Mouse (Mus musculus) megakaryocyte-erythroid progenitor cell, adult 5-6 weeks (primary cell): ENCODE measurements around the gene Pbx1. TPM values are rescaled to one million over a fixed set of nuclear protein-coding genes. Genes with fewer than 3 reads are reported as not detected.

Experiments
- ATAC-seq: replicated peaks from 2 replicates; pipeline ENCODE4 v1.8.0; 2016; ENCODE audit warnings: mild to moderate bottlenecking, inconsistent platforms; ENCODE audit not compliant: severe bottlenecking, poor library complexity, low FRiP score, low TSS enrichment
- total RNA-seq, 2 experiments: library from RNA; stranded (forward) in 1 of 2; stranded (reverse) in 1 of 2; fragments of 200-1000, 215-1000 nt in 1 of 2; fragments of >200 nt in 1 of 2; fragmentation: Nextera tagmentation in 1 of 2; gene quantifications; 2 replicates each; pipeline ENCODE4 v1.2.3; 2014 to 2017

Gene Pbx1
- total RNA-seq, 2 experiments from 2014 or later, result 6.9 to 11.0 TPM

- ATAC-seq, result 0 out of 2 replicates have a peak, but pooled peaks have one; percentile 14
Measured at GRCm38 (mm10) chr1:168323436-168324108, 108.5 kb downstream of the Pbx1 start.

GRCm38 (mm10) chr1:168322892-168323291 is 109.2 kb downstream of the Pbx1 start:
- ATAC-seq, result peak; percentile 84

- no peak for ATAC-seq
Measured at GRCm38 (mm10) chr1:168319695-168320094, 112.4 kb downstream of the Pbx1 start.

DNA sequence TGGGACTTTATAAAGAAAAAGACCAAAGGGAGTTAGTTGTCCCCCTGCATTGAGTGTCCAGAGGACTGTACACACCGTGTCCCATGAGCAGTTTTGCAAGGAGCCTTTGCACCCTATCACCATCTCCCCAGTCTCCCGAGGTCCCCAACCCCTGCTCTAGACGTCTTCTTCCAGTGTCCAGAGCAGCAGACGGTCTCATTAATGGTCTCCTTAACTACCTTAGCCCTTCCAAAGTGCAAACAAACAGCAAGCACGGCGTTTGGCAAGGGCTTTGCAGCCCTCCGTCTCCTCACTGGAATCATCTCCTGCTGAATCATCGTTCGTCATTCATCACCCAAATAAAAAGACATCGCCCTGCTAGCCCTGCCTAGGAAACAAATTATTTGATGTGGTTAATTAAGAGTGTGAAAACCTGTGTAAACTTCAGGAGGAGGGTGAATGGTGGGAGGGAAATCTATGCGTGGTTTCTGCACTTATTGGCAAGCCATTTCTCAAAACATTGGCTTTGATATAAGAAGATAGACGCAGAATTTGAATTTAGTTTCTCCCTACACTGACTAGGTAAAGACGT is 113.1 kb downstream of the Pbx1 start:
- ATAC-seq, result no peak

GRCm38 (mm10) chr1:168313772-168314171 is 118.3 kb downstream of the Pbx1 start:
- no peak for ATAC-seq

DNA sequence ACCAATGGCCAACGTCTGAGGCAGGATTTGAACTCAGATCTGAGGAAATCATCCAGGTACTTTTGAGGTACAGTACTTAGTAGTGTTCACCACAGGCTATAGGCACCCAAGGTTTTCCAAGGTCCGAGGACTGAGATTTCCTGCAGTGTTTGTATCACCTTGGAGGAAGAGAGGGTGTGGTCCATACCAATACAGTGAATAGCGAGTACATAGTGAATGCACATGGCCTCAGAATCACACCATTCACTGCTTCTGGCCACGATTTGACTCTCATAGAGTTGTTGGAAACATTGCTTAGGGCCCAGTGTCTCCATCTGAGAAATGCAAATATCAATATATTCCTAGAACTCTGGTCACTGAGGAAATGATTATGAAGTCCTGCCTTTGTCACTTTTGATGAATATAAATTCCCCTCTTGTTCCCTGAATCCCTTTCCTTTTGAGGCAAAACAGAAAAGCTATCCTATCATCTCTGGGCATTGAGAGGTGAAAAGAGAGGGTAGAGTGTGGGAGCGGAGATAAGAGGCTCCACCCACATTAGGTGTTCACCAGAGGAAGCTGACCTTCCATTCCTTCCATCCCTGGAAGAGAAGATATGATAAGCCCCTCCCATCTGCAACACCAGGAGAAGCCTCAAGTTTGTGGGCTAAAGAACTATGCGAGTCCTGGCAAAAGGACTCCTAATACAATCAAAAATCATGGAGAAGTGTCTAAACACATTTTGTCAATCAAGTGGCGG is 119.2 kb downstream of the Pbx1 start:
- ATAC-seq, result peak; percentile 62

DNA sequence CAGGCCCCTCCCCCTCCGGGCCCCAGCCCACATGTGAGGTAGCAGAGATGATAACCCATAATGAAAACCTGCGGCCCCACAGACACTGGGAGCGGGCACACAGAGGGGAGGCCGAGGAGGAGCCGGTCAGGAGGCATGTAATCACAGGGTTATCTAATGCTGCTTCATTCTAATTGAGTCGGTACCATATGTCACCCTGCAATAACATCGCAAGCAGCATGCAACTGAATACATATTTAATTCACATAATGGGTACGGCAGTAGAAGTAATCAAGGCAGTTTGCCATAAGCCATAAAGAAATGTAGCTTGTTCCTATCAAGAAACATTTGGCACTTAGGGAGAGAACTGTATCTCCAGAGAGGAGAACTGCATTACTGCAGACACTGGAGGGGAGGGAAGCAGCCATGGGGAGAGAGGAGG is 123.0 kb downstream of the Pbx1 start:
- no peak for ATAC-seq

DNA sequence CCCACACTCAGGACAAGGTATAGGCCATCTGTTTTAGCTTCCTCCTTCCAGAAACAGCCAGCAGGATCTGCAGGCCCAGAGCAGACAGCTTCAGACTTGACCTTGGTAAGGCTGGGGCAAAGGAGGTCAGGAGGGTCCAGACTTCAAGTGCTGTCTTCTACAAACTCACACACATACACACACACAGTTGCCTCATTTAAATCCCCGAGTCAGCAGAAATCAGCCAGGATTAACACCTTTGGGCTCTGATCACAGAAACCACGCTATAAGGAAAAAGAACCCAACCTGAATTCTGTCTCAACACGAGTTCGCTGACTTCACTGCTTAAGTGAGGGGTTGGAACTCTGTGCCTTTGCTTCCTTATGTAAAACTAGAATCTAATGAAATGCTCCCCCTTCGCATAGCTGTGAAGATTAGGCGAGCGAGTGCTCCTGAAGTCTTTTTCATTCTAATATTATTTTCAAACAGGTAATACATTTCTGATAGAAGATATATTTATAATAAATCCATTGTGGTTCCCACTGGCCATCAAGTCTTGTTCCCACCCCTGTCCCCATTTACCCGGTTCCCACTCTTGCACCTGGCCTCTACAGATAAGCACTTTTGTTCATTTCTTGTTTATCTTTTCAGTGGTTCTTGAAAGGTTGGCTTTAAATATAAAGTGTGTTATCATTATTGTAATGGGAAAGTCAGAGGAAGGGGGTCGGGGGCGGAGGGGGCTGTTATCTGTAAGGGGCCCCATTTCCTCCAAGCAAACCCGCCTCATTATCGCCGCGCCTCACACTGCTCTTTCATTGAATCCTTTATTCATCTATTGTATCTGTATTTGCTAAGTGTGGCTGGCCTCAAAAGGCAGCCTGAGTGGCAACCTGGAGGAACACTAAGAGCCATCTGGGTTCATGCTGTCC is 124.5 kb downstream of the Pbx1 start:
- peak; percentile 87 for ATAC-seq

- no peak for ATAC-seq
Measured at GRCm38 (mm10) chr1:168300505-168300904, 131.6 kb downstream of the Pbx1 start.

DNA sequence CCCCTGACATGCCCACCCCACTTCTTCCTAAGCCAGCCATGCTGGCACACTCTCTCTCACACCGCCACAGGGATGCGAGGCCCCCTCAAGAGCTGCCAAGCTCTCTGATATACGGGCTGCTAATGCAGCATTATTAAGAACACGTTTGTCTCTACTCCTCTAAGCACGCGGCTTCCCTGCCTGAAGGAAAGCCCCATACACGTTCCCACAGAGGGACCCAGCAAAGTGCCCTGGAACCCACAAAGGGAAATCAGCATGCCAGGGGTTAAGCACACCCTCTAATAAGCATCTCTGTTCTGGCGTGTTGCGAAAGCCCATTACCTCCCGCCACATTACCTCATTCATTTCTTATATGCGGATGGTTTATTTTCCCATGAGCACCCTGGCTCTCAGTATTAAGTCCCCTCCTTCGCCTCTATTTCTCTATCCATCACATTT is 132.1 kb downstream of the Pbx1 start:
- no peak for ATAC-seq

DNA sequence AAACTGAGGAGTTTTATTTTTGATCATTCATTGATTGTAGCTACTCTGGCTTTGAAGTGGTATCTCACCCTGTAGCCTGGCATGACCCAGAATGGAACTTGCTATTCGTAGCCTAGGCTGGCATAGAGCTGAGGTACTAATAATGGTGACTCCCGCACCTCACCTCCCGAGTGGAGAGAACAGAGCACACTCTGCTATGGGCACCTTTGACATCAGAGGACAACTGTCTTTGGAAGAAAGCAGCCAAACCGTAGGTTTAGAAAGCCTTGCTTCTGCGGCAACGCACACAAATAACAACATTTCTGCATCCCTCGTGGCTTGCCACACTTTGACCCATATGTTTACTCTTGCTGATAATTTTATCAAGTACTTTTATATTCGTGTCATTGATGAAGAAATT is 132.9 kb downstream of the Pbx1 start:
- ATAC-seq, result no peak

DNA sequence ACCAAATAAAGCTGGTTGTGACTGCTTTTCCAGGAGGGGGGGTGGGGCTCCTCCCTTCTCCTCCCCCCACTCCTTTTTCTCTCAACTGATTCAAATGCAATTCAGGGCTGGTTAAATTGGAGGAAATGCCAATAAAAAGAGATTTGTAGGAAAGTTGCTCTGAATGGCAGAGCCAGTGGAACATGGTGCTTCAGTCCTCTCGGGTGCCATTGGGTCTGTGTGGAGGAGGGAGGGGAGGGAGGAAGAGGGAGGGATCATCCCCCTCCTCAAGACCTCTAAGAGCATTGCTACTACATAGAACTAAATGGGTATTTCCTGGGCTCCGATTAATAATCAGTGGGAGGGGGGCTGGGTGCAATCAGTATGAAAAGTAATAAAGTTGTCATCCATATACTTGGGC is 135.8 kb downstream of the Pbx1 start:
- ATAC-seq, result no peak

GRCm38 (mm10) chr1:168295782-168296181 is 136.3 kb downstream of the Pbx1 start:
- ATAC-seq, result no peak

DNA sequence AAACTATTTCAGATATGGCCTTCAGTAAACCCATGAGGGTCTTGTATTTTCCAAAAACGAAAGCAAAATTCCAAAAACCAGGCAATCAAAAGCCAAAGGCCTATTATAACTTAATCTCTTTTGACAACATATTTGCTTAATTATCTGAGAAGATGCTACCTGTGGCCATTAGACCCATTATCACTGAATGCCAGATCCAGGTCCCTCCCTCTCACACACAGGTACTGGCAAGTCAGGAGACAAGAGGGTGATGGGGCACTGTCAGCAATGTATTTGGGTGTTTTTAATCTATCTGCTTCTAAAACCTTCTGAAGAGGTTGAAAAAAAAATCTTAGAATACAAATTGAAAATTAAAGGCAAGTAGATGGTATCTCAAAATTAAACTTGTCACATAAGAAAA is 138.4 kb downstream of the Pbx1 start:
- no peak for ATAC-seq

DNA sequence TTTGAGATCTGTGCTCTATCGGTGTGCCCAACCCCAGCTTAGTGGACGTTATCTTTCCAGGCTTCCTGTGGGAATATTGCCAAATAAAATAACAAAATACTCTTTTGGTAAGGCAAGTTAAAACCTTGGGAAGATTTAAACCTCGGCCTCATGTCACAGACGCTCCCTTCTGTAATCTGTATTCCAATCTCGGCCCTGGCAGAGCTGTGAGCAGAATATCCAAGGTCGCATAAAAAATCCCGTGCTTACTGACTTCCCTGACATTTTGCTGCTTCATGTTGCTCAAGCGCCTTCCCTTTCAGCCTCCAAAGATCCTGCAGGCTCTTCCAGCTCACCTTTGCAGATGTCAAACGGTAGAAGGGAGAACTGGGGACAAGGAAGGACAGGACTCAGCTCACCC is 140.0 kb downstream of the Pbx1 start:
- no peak for ATAC-seq

GRCm38 (mm10) chr1:168291643-168292040 is 140.4 kb downstream of the Pbx1 start:
- ATAC-seq, result no peak

DNA sequence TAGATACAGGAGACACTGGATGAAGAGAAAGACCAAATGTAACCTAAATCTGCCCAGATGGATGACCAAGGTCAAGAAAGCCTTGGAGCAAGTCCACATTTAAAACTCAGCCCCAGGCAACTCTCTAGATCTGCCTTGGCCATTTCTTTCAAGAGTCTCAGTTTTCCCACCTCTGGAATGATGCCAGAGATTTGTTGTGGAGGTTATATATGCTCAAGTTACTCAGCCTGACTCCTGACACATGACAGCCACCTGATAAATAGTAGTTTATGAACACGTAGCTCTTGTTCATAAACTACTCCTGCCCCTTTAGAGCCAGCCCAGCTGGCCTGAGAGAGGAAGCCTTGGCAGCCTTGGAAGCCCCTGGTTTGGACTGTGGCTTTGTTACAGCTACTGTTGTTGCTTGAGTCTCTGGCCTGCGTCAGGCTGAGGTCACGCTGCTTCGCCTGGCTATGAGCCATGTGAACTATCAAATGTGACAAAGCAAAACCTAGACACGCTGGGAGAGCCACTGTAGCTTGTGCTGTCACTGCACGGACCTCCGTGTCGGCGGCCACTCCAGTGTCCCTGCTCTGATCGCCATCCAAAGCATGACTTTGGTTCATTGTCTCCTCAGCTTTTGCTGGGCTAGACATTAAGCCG is 140.9 kb downstream of the Pbx1 start:
- ATAC-seq, result peak; percentile 36

GRCm38 (mm10) chr1:168290236-168290985 is 141.7 kb downstream of the Pbx1 start:
- no peak for ATAC-seq
